Mouse (Mus musculus): ENCODE results near the gene Lyg1.

DNA sequence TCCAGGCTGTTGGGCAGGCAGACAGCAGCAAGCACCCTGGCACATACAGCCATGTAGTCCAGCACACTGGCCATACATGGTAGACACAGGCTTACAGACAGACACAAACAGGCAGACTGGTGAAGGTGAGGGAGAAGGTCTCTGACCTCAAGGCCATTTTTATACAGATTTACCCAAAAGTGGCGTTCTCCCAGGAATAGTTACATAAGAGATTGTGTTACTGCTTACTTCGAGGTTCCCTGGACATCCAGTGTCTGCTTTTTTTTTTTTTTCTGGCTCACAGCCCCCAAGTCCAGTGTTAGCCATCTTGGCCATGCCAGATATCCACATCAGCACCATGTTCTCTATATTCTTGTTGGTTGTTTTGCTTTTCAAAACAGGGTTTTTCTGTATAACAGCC is 957 bp upstream of the Lyg1 start:
- TF ChIP-seq CTCF (IDR thresholded peaks at IDR 0.05; ENCODE audit: low read depth, low read length) = no peak
- TF ChIP-seq POLR2A (IDR thresholded peaks at IDR 0.05; ENCODE audit: borderline replicate concordance, low read depth, low read length) = no peak

All from bone marrow macrophage, adult 2 months (primary cell).